In the genomic region with DNA sequence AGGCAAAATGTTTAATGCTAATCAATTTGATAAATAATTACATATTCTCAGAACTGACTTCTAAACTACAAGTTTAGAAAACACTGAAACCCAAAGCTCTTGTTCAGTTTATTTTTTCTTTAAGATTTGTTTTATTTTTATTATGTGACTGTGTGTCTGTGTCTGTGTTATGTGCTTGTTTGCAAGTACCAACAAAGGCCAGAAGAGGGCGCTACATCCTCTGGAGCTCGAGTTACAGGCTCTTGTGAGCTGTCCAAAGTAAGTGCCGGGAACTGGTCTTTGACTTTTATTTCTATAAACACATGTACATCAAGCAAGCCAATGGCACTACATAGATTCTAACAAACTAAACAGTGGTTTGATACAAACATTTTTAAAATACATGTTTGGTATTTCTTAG, we compare ENCODE assay signal across 31 mouse cellular contexts. TPM values are rescaled to one million over a fixed set of nuclear protein-coding genes. Genes with fewer than 3 reads are reported as not detected.
A peak's percentile ranks its signal among the peaks of the same experiment; 100 is the strongest.
DNase-seq lines count a peak whose midpoint lies in the region; ATAC-seq and TF ChIP-seq lines count a peak whose summit lies in the region.
"Had no signal": no experiment of that assay in that cellular context is flagged by ENCODE, and none has a peak within 500 bp of the region (broad histone marks: within the 10 kb centered on the region; RNA-seq: fewer than 3 reads in every experiment).

No protein-coding gene starts in this region.

- H3K4me1 ChIP-seq in lung, embryonic 14.5 days (ENCODE audit: insufficient read depth): no peaks in the 10 kb centered on the region
- no peaks in the 10 kb centered on the region for H3K4me1 ChIP-seq in MEL (ENCODE audit: control insufficient read depth in 1 of 2, insufficient read depth in 2 of 2, low read length in 2 of 2)
- H3K4me1 ChIP-seq: hindbrain, embryonic 10.5 days; intestine, embryonic 15.5 days; megakaryocyte, embryonic 14.5 days; midbrain, embryonic 12.5 days had no signal

- H3K4me2 ChIP-seq in lung, embryonic 14.5 days: no peak overlapping the region
- H3K4me2 ChIP-seq: intestine, embryonic 15.5 days; midbrain, embryonic 12.5 days had no signal

- TF ChIP-seq CTCF in lung, embryonic 14.5 days (IDR thresholded peaks at IDR 0.05; ENCODE audit: low read depth): no peak
- TF ChIP-seq CTCF in MEL (IDR thresholded peaks at IDR 0.05 in 2 of 3, conservative IDR thresholded peaks at IDR 0.05 in 1 of 3; ENCODE audit: control insufficient read depth in 1 of 3, insufficient read depth in 1 of 3, low read depth in 2 of 3, low read length in 3 of 3, poor library complexity in 1 of 3, severe bottlenecking in 1 of 3): peak in 2 of 3 experiments; percentile 18; a peak in 3 of 6 replicates

- H3K79me2 ChIP-seq in MEL (ENCODE audit: control insufficient read depth, insufficient read depth, low read length, poor library complexity): no peaks in the 10 kb centered on the region

- H3K4me3 ChIP-seq in lung, embryonic 14.5 days (ENCODE audit: low read depth, low read length): no peak overlapping the region
- no peak overlapping the region for H3K4me3 ChIP-seq in MEL (ENCODE audit: control insufficient read depth in 1 of 2, insufficient read depth in 1 of 2, low read depth in 2 of 2, low read length in 2 of 2)
- H3K4me3 ChIP-seq: erythroblast, embryonic 14.5 days; hindbrain, embryonic 10.5 days; intestine, embryonic 15.5 days; megakaryocyte, embryonic 14.5 days; midbrain, embryonic 12.5 days had no signal

- DNase-seq in lung, embryonic 14.5 days: peak; percentile 8
- DNase-seq in lung, postnatal 4 days: no peak
- DNase-seq in A20 (ENCODE audit: low read depth, low spot score): peak; percentile 9
- peak; percentile 15 for DNase-seq in MEL (ENCODE audit: low read depth, low spot score)
- DNase-seq in ZHBTc4 (ENCODE audit: low read depth, low spot score): peak; percentile 57
- no peak for DNase-seq in thymus, postnatal 0 days (ENCODE audit: low spot score)
- no peak for DNase-seq in left cerebral cortex, adult 18-20 months (ENCODE audit: low spot score in 2 of 2)
- no peak for DNase-seq in embryo, embryonic 10 days (ENCODE audit: low spot score)
- DNase-seq: adrenal gland, postnatal 14 days; B cell, adult 2 months; cerebellum, adult 11 months; cerebellum, adult 9-10 months; gastrocnemius, postnatal 10 days; heart, postnatal 14 days; kidney, adult 2 months; kidney, postnatal 4 days; layer of hippocampus, adult 9-11 months; liver; lung, postnatal 36 days; spleen, adult 18-20 months; thymus, postnatal 14 days had no signal

- no peak overlapping the region for H3K27ac ChIP-seq in lung, embryonic 14.5 days (ENCODE audit: low read depth)
- no peak overlapping the region for H3K27ac ChIP-seq in MEL (ENCODE audit: control insufficient read depth, low read depth, low read length)
- H3K27ac ChIP-seq: hindbrain, embryonic 10.5 days; intestine, embryonic 15.5 days; kidney, postnatal 0 days; midbrain, embryonic 12.5 days had no signal

- H3K36me3 ChIP-seq in lung, embryonic 14.5 days (ENCODE audit: insufficient read depth): no peaks in the 10 kb centered on the region
- H3K36me3 ChIP-seq in MEL (ENCODE audit: control insufficient read depth in 1 of 2, insufficient read depth in 2 of 2, low read length in 2 of 2): no peaks in the 10 kb centered on the region
- H3K36me3 ChIP-seq: hindbrain, embryonic 10.5 days; intestine, embryonic 15.5 days; midbrain, embryonic 12.5 days had no signal

- no peaks in the 10 kb centered on the region for H3K9me3 ChIP-seq in lung, embryonic 14.5 days (ENCODE audit: low read depth, low read length)
- H3K9me3 ChIP-seq in MEL (replicated peaks; ENCODE audit: insufficient read depth, low read length): no peaks in the 10 kb centered on the region
- H3K9me3 ChIP-seq: hindbrain, embryonic 10.5 days; intestine, embryonic 15.5 days; midbrain, embryonic 12.5 days had no signal

- no peaks in the 10 kb centered on the region for H3K27me3 ChIP-seq in lung, embryonic 14.5 days (ENCODE audit: insufficient read depth, low read length)
- no peaks in the 10 kb centered on the region for H3K27me3 ChIP-seq in MEL (ENCODE audit: control insufficient read depth in 1 of 2, insufficient read depth in 2 of 2, low read length in 2 of 2)
- H3K27me3 ChIP-seq: intestine, embryonic 15.5 days; midbrain, embryonic 12.5 days had no signal

- no peak; the same call in none of the 2 replicates for TF ChIP-seq RAD21 in MEL (IDR thresholded peaks at IDR 0.05; ENCODE audit: low read depth, low read length)

- ATAC-seq in lung, embryonic 14.5 days (ENCODE audit: insufficient read depth): no peak
- ATAC-seq: forebrain, embryonic 16.5 days; hindbrain, embryonic 16.5 days; intestine, embryonic 15.5 days had no signal

- H3K9ac ChIP-seq in lung, embryonic 14.5 days: no peak overlapping the region
- no peak overlapping the region for H3K9ac ChIP-seq in MEL (ENCODE audit: control insufficient read depth, low read depth, low read length, poor library complexity, severe bottlenecking)
- H3K9ac ChIP-seq: intestine, embryonic 15.5 days; midbrain, embryonic 12.5 days had no signal

- no peak for TF ChIP-seq EP300 in MEL (IDR thresholded peaks at IDR 0.05; ENCODE audit: low read depth in 1 of 2, low read length in 2 of 2)

- WGBS in lung, embryonic 14.5 days: 66% methylated on average over 3 of the region's 3 CpGs

- TF ChIP-seq POLR2A in MEL (IDR thresholded peaks at IDR 0.05; ENCODE audit: control insufficient read depth in 1 of 2, insufficient read depth in 1 of 2, low read depth in 1 of 2, low read length in 2 of 2, poor library complexity in 1 of 2): no peak

TF ChIP-seq in MEL, 35 proteins besides CTCF, POLR2A, EP300 and RAD21:
- no peak for TF ChIP-seq TCF12 (IDR thresholded peaks at IDR 0.05; ENCODE audit: low read depth, low read length)
- no peak for TF ChIP-seq MAX (IDR thresholded peaks at IDR 0.05; ENCODE audit: low read length)
- TF ChIP-seq TAL1 (IDR thresholded peaks at IDR 0.05; ENCODE audit: low read length): no peak
- TF ChIP-seq MAZ (IDR thresholded peaks at IDR 0.05; ENCODE audit: low read depth, low read length): no peak
- no peak for TF ChIP-seq ZMIZ1 (IDR thresholded peaks at IDR 0.05; ENCODE audit: low read depth, low read length)
- TF ChIP-seq SIN3A (IDR thresholded peaks at IDR 0.05; ENCODE audit: low read length): no peak
- TF ChIP-seq HCFC1 (IDR thresholded peaks at IDR 0.05; ENCODE audit: low read depth, low read length): no peak
- no peak for TF ChIP-seq NELFE (IDR thresholded peaks at IDR 0.05; ENCODE audit: low read depth, low read length)
- no peak for TF ChIP-seq GABPA (IDR thresholded peaks at IDR 0.05; ENCODE audit: low read depth, low read length)
- no peak for TF ChIP-seq POLR2AphosphoS5 (IDR thresholded peaks at IDR 0.05; ENCODE audit: borderline replicate concordance, low read depth, low read length)
- no peak for TF ChIP-seq TBP (IDR thresholded peaks at IDR 0.05; ENCODE audit: low read depth, low read length)
- TF ChIP-seq SMC3 (IDR thresholded peaks at IDR 0.05; ENCODE audit: low read depth, low read length): no peak
- no peak for TF ChIP-seq ELF1 (IDR thresholded peaks at IDR 0.05; ENCODE audit: low read depth, low read length)
- TF ChIP-seq CHD1 (IDR thresholded peaks at IDR 0.05; ENCODE audit: low read depth, low read length): no peak
- no peak for TF ChIP-seq POLR2AphosphoS2 (IDR thresholded peaks at IDR 0.05; ENCODE audit: low read length)
- TF ChIP-seq USF2 (IDR thresholded peaks at IDR 0.05; ENCODE audit: borderline replicate concordance in 1 of 2, insufficient read depth in 1 of 2, low read depth in 1 of 2, low read length in 2 of 2): no peak

RNA-seq across cellular contexts. Expression of a gene that starts 41.2 kb away (rescaled TPM):
- 2.2 and 2.6 TPM in 2 replicates for polyA plus RNA-seq in lung, embryonic 14.5 days (2014; fragmentation: Nextera tagmentation; extraction: Ambion mirVana)
- 0.03 and 0.12 TPM in 2 replicates for total RNA-seq in MEL (2012; rRNA removed)
- polyA plus RNA-seq in MEL (2012; ENCODE audit: insufficient read depth in 1 of 2, insufficient read length in 2 of 2, low read depth in 1 of 2, low replicate concordance in 2 of 2, missing spikeins in 1 of 2): under 1 TPM in 1 of 2 experiments, not detected in 1; 0.01 TPM
- 0.12 and 0.21 TPM in 2 replicates for polyA plus RNA-seq in thymus, postnatal 0 days (2015; fragmentation: Nextera tagmentation; extraction: Ambion mirVana)
- total RNA-seq in left cerebral cortex, adult 18-20 months (2021): under 1 TPM; 0.59 to 0.79 TPM
- total RNA-seq: monocyte, adult 5-6 weeks had no signal
- polyA plus RNA-seq: erythroblast, embryonic 14.5 days; kidney, adult 2 months; liver, embryonic 16.5 days had no signal

Comparison
In these comparisons a context has a peak if more than half of its experiments do, and no peak if none do; other contexts are left out.
1. DNase-seq: peak in lung, embryonic 14.5 days (single experiment), A20 (single experiment), MEL (single experiment) and ZHBTc4 (single experiment); none in lung, postnatal 4 days (0 of 2), thymus, postnatal 0 days (single experiment), left cerebral cortex, adult 18-20 months (0 of 2) and embryo, embryonic 10 days (single experiment).